Mouse (Mus musculus): Measurements from ENCODE around the gene Zbtb38.

Gene Zbtb38

DNA sequence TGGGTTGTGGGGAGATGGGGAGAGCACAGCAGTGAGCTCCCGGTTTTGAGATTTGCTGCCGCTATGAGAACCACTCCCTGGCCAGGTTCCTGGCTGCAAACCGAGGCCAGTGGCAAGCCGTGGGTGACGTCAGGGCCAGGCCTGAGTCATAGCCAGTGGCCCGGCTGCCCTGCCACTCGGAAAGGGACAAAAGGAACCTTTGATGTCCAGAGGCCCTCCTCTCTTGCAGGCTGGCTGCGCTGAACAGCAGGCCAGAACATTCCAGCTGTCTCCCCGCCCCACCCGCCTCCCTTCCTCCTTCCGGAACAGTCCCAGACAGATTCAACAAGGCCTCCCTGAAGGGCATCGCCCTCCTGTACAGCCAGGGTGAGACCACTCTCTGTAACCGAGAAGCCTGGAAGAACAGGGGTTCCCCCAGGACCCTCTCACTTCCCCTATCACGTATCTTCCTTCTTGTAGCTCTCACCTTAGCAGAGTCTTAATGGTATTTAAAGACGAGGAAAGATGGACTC is at the start of gene Zbtb38:
Gene Zbtb38, minus strand, starts transcription at position 229 of the 512 bp plus-strand sequence.
- peak; percentile 56 to 63 for DNase-seq (ENCODE audit: low spot score in 2 of 2)

- DNase-seq (ENCODE audit: low spot score in 2 of 2): no peak
Measured at GRCm38 (mm10) chr9:96800131-96800825, 47.6 kb upstream of the Zbtb38 start.

DNA sequence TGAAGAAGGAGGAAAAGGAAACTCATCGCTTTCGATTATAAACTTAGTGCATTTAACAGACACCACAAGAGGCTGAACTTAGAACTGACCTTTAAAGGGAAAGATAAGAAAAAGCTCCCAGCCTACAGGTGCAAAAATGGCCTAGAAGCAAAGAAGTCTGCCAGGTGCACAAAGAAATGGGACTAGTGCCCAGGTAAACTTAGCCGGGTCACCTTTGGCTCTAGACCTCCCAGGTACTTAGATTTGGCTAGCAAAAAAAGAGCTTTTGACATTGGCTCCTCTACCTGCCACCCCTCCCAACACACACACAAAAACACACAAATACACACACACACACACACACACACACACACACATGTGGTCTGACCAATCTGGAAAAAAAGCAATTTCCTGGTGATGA is 44.7 kb upstream of the Zbtb38 start:
- no peak for DNase-seq (ENCODE audit: low spot score in 2 of 2)

GRCm38 (mm10) chr9:96795399-96795928 is 42.8 kb upstream of the Zbtb38 start:
- DNase-seq (ENCODE audit: low spot score in 2 of 2): peak; percentile 22 to 45

GRCm38 (mm10) chr9:96794601-96795000 is 42.0 kb upstream of the Zbtb38 start:
- no peak for DNase-seq (ENCODE audit: low spot score in 2 of 2)

DNA sequence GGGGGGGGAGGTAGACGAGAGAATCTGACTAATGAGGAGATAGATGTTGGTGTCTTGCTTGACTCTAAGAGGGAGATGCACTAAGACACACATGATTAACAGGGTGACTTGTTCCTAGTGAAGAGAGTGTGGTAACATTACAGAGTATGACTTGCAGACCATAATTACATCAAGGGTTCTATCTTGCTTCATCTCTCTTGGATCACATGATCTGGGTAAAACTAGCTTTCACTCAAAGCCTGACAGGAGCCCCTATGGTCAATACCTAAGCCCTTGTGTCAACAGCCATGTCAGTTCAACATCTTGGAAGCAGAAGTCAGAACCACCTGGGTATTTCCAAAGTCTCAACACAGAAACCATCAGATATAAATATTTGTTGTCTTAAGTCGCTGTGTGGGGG is 39.9 kb upstream of the Zbtb38 start:
- DNase-seq (ENCODE audit: low spot score in 2 of 2): no peak

DNA sequence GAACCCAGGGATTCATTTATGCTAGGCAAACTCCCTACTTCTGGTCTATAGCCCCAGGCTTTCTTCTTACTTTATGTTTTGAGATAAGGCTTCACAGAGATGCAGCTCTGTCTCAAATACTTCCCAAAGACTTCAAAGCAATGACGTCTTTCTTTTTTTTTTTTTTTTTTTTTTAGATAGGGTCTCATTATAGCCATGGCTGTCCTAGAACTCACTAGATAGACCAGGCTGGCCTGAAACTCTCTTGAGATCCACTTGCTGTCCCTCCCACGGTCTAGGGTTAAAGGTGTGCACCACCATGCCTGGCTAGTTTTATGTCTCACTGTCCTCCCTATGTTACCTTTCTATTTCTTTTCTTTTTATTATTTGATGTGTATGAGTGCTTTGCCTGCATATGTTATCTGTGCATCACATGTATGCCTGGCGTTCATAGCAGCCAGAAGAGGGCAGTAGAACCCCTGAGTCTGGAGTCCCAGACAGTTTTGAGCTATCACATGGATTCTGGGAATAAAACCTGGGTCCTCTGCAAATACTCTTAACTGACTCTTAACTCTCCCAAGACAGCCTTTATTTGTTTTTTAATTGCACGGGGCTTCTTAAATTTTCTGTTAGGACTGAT is 37.9 kb upstream of the Zbtb38 start:
- DNase-seq (ENCODE audit: low spot score in 2 of 2): no peak

DNA sequence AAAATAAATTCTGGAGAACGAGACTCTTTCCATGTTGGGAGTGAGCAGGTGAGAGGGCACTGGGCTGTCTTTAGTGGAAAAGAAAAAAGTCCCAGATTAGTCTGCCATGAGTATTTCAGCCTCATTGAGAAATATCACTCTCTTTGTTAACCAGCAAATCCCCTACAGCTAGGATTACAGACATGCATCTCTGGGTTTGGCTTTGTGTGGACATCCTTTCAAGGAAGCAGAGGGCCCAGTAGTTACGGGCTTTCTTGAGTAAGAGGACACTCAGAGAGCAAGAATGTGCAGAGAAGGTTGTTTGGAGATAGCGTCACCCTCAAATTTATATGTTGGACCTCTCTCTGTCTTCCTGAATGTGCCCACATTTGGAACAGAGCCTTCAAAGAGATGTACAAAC is 37.3 kb upstream of the Zbtb38 start:
- DNase-seq (ENCODE audit: low spot score in 2 of 2): no peak

DNA sequence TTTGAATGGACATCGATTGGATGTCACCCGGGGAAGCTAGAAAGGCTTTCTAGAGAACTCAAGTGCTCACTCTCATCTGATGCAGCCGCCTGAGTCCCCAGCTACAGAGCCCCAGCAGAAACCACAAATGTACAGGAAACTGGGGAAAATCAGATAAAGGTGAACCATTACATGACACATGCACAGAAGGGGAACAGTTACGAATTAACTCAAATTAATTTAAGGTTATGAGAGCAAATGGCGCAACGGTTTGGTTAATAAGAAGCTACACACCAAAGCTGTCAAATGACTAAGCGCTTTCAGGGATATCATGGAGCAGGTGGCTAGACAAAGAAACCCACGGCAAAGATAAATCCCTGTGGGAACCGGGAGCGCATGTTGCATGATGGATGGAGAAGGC is 35.2 kb upstream of the Zbtb38 start:
- no peak for DNase-seq (ENCODE audit: low spot score in 2 of 2)

DNA sequence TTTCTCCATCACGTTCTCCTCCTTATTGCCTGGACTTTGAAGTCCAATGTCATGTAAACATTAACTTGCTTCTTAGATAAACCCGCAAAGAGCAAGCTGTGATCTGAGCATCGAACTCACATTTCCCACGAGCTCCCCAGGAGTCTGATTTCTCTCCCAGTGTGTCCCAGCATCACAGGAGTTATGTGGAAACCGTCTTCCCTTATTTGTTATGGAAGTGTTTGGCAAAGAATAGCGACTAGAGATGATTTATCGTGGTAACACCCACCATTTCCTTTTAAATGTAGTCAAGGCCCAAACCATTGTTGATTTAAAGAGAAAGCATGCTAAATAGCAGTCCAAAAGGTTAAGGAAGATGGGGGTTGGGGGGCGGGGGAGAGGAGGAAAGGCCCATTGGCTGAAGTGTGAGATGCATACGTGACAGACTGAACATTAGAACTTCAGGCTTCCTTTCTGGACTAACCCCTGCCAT is 33.3 kb upstream of the Zbtb38 start:
- DNase-seq (ENCODE audit: low spot score in 2 of 2): no peak

GRCm38 (mm10) chr9:96785187-96785586 is 32.6 kb upstream of the Zbtb38 start:
- no peak for DNase-seq (ENCODE audit: low spot score in 2 of 2)

GRCm38 (mm10) chr9:96783667-96784066 is 31.0 kb upstream of the Zbtb38 start:
- DNase-seq (ENCODE audit: low spot score in 2 of 2): no peak

GRCm38 (mm10) chr9:96783258-96783657 is 30.6 kb upstream of the Zbtb38 start:
- DNase-seq (ENCODE audit: low spot score in 2 of 2): no peak

DNA sequence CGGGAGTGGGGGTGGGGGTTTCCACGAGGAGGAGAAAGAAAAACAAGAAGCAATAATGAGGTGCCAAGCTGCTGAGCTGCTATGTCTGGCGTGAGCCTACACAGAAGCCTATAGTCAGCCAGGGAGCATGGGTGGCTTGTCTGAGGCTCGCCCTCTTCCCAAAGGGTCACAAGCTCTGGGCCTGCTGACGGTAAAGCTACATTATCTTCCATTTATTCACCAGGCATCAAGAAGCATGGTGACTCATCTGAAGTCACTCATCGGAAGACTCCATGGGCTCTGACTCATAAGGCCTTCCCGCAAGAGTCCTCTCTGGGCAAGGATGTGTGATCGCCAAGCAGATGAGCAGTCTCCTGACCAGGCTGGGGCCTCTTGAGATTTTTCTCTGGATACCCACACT is 29.4 kb upstream of the Zbtb38 start:
- DNase-seq (ENCODE audit: low spot score in 2 of 2): no peak

- no peak for DNase-seq (ENCODE audit: low spot score in 2 of 2)
Measured at GRCm38 (mm10) chr9:96773146-96773545, 20.5 kb upstream of the Zbtb38 start.

GRCm38 (mm10) chr9:96770443-96770842 is 17.8 kb upstream of the Zbtb38 start:
- no peak for DNase-seq (ENCODE audit: low spot score in 2 of 2)

- no peak for DNase-seq (ENCODE audit: low spot score in 2 of 2)
Measured at GRCm38 (mm10) chr9:96769651-96770050, 17.0 kb upstream of the Zbtb38 start.

DNA sequence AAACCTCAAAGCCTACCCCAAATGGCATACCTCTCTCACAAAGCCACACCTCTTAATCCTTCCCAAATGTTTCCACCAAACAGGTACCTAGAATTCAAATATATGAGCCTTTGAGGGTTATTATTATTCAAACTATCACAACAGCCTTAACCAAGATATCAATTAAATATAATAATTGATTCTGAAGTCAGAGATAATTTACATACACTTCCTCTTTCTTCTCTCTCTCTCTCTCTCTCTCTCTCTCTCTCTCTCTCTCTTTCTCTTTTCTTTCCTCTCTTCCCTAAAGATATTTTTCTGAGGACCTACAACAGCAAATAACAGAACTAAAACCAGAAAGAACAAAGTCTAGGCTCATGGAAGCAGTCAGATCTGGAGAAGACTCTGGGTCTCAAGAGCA is 15.2 kb upstream of the Zbtb38 start:
- DNase-seq (ENCODE audit: low spot score in 2 of 2): no peak

GRCm38 (mm10) chr9:96766078-96766477 is 13.4 kb upstream of the Zbtb38 start:
- DNase-seq (ENCODE audit: low spot score in 2 of 2): no peak

- DNase-seq (ENCODE audit: low spot score in 2 of 2): no peak
Measured at GRCm38 (mm10) chr9:96765410-96765809, 12.8 kb upstream of the Zbtb38 start.

GRCm38 (mm10) chr9:96763847-96764631 is 11.4 kb upstream of the Zbtb38 start:
- no peak for DNase-seq (ENCODE audit: low spot score in 2 of 2)

DNA sequence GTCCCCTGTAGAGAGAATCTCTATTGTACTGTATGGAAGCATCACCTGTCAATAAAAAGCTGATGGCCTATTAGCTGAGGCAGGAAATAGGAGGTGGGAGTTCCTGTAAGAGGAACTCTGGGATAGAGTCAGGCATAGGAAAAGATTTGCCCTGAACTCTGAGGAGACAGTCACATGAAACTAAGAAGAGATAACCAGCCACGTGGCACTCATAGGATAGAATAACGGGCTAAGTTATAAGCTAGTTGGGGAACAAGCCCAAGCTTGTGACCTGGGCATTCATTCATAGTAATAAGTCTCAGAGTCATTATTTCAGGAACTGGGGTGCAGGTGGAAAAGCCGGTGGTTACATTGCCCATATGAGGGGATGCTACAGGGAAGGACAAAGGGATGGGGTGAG is 10.4 kb upstream of the Zbtb38 start:
- no peak for DNase-seq (ENCODE audit: low spot score in 2 of 2)

Data from right cerebral cortex, postnatal 36 days (tissue).